17 mouse cellular contexts compared by ENCODE assay signal in the genomic region with DNA sequence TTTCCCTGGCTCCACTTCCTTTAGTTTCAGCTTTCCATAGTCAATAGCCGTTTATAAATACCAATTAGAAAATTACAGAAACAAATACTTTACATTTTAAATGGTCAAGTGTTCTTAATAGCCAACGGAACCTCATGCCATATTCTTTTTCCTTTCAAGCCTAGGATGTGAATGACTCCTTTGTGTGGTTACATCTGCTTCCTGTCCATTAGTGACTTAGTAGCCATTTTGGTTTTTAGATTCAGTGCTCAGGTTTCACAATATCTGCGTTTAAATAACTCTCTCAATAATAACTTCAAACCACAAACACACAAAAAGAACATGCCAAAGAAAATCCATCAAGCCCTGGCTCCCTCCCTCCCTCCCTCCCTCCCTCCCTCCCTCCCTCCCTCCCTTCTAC.
"Had no signal": no experiment of that assay in that cellular context is flagged by ENCODE, and none has a peak within 500 bp of the region (broad histone marks: within the 10 kb centered on the region; RNA-seq: fewer than 3 reads in every experiment).

No protein-coding gene starts in this region.

- H3K4me2 ChIP-seq: neural tube, embryonic 12.5 days; neural tube, embryonic 13.5 days; neural tube, embryonic 15.5 days; stomach, embryonic 15.5 days had no signal

- H3K27me3 ChIP-seq: neural tube, embryonic 12.5 days; neural tube, embryonic 13.5 days; neural tube, embryonic 15.5 days; stomach, embryonic 15.5 days had no signal

- DNase-seq: retina, postnatal 1 day; right cerebral cortex, adult 18-20 months; right cerebral cortex, postnatal 14 days; right cerebral cortex, postnatal 25 days; right cerebral cortex, postnatal 4 days; spleen, adult 18-20 months; thymus, adult 18-20 months; thymus, adult 2 months; thymus, postnatal 14 days; thymus, postnatal 25 days; thymus, postnatal 36 days; thymus, postnatal 4 days had no signal

- H3K9ac ChIP-seq: neural tube, embryonic 12.5 days; neural tube, embryonic 13.5 days; neural tube, embryonic 15.5 days; stomach, embryonic 15.5 days had no signal

- H3K4me3 ChIP-seq: neural tube, embryonic 12.5 days; neural tube, embryonic 13.5 days; neural tube, embryonic 15.5 days; stomach, embryonic 15.5 days had no signal

- H3K27ac ChIP-seq: neural tube, embryonic 12.5 days; neural tube, embryonic 13.5 days; neural tube, embryonic 15.5 days; stomach, embryonic 15.5 days; stomach, postnatal 0 days had no signal

- H3K4me1 ChIP-seq: neural tube, embryonic 12.5 days; neural tube, embryonic 15.5 days; stomach, embryonic 15.5 days had no signal

- H3K36me3 ChIP-seq: neural tube, embryonic 12.5 days; neural tube, embryonic 15.5 days; stomach, embryonic 15.5 days had no signal

- H3K9me3 ChIP-seq: neural tube, embryonic 12.5 days; neural tube, embryonic 13.5 days; neural tube, embryonic 15.5 days; stomach, embryonic 15.5 days had no signal
